Mouse (Mus musculus): ENCODE measurements around the gene Apba3. TPM values are rescaled to one million over a fixed set of nuclear protein-coding genes. Genes with fewer than 3 reads are reported as not detected.

Gene Apba3
- total and polyA plus RNA-seq, 3 experiments = 111 to 151 (median 123) TPM

DNA sequence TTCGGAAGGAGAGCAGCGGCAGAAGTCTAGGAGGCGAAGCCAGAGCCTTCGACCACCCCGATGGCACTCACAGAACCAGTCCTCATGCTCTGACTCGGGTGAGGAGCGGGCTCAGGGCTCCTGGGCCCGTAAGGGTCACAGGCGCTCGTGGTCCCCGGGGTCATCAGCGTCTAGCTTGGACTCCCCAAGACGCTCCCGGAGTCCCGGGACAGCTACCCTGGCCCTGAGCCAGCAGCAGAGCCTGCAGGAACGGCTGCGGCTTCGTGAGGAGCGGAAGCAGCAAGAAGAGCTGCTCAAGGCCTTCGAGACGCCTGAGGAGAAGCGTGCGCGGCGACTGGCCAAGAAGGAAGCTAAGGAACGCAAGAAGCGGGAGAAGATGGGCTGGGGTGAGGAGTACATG, 55.7 kb downstream of the Apba3 start:
- DNase-seq = no peak
- WGBS = 81% methylated on average over 27 of the region's 27 CpGs
- H3K27ac ChIP-seq = no peak overlapping the region
- H3K79me2 ChIP-seq (replicated peaks; ENCODE audit: control insufficient read depth, insufficient read depth, low read length) = no peaks in the 10 kb centered on the region; the same call in 1 of the 2 replicates
- peak overlapping the region; percentile 79; the same call in 1 of the 2 replicates for H3K4me3 ChIP-seq
- H3K27me3 ChIP-seq (ENCODE audit: control insufficient read depth, insufficient read depth, low read length) = no peaks in the 10 kb centered on the region
- no peak for TF ChIP-seq EP300 (IDR thresholded peaks at IDR 0.05; ENCODE audit: insufficient read depth, low read depth, low read length)
- TF ChIP-seq POLR2A (IDR thresholded peaks at IDR 0.05; ENCODE audit: insufficient read depth, low read depth, low read length) = no peak
- no peak for TF ChIP-seq CTCF (IDR thresholded peaks at IDR 0.05)
- intact Hi-C loops (cut with DNase I) = no loop called here
- H3K4me1 ChIP-seq (ENCODE audit: control insufficient read depth, insufficient read depth, low read length) = peaks cover 13% of the 10 kb centered on the region
- H3K36me3 ChIP-seq (ENCODE audit: control insufficient read depth, insufficient read depth, low read length) = no peaks in the 10 kb centered on the region; the same call in 1 of the 2 replicates
- no peak overlapping the region for H3K9ac ChIP-seq (ENCODE audit: low read depth, low read length)

Small RNA genes within 50 kb of the gene (microRNA-seq; reads per million reads assigned to microRNA genes)
- gene Mir3057 = 19.1 to 38.2 reads per million in 2 experiments

Other genes starting within 250 kb of the Apba3 start
Only the 30 nearest of the 33 such genes appear.
- gene Sgta, start 206.8 kb upstream of the Apba3 start, total RNA-seq (2021) = 10 to 100 TPM; 84.5 to 90.1 TPM
- gene Sgta, start 206.8 kb upstream of the Apba3 start, polyA plus RNA-seq (2012; rRNA removed) = 158 and 161 TPM in 2 replicates
- gene Thop1, start 196.9 kb upstream of the Apba3 start, total RNA-seq (2021) = 10 to 100 TPM; 11.3 to 15.5 TPM
- 15.2 and 17.0 TPM in 2 replicates for gene Thop1, start 196.9 kb upstream of the Apba3 start, polyA plus RNA-seq (2012; rRNA removed)
- under 1 TPM; 0.36 to 0.70 TPM for gene Creb3l3, start 168.1 kb upstream of the Apba3 start, total RNA-seq (2021)
- 0.06 and 0.15 TPM in 2 replicates for gene Creb3l3, start 168.1 kb upstream of the Apba3 start, polyA plus RNA-seq (2012; rRNA removed)
- gene Map2k2, start 161.0 kb upstream of the Apba3 start, total RNA-seq (2021) = 100 to 1,000 TPM; 115 to 123 TPM
- 89.3 and 116 TPM in 2 replicates for gene Map2k2, start 161.0 kb upstream of the Apba3 start, polyA plus RNA-seq (2012; rRNA removed)
- 10 to 100 TPM; 35.2 to 41.4 TPM for gene Zbtb7a, start 131.7 kb upstream of the Apba3 start, total RNA-seq (2021)
- 16.1 and 20.6 TPM in 2 replicates for gene Zbtb7a, start 131.7 kb upstream of the Apba3 start, polyA plus RNA-seq (2012; rRNA removed)
- 10 to 100 TPM; 14.1 to 16.5 TPM for gene Pias4, start 99.0 kb upstream of the Apba3 start, total RNA-seq (2021)
- 22.3 and 23.3 TPM in 2 replicates for gene Pias4, start 99.0 kb upstream of the Apba3 start, polyA plus RNA-seq (2012; rRNA removed)
- gene Eef2, start 90.3 kb upstream of the Apba3 start, total RNA-seq (2021) = 1,000 to 10,000 TPM; 1,027 to 1,244 TPM
- gene Eef2, start 90.3 kb upstream of the Apba3 start, polyA plus RNA-seq (2012; rRNA removed) = 887 and 1,187 TPM in 2 replicates
- 10 to 100 TPM; 27.8 to 29.0 TPM for gene Dapk3, start 84.0 kb upstream of the Apba3 start, total RNA-seq (2021)
- 30.6 and 35.5 TPM in 2 replicates for gene Dapk3, start 84.0 kb upstream of the Apba3 start, polyA plus RNA-seq (2012; rRNA removed)
- gene 4930442H23Rik, start 83.1 kb upstream of the Apba3 start, total RNA-seq (2021) = not detected
- gene 4930442H23Rik, start 83.1 kb upstream of the Apba3 start, polyA plus RNA-seq (2012; rRNA removed) = not detected in 2 replicates
- 1 to 10 TPM; 8.7 to 8.8 TPM for gene Nmrk2, start 64.9 kb upstream of the Apba3 start, total RNA-seq (2021)
- gene Nmrk2, start 64.9 kb upstream of the Apba3 start, polyA plus RNA-seq (2012; rRNA removed) = 4.7 and 6.3 TPM in 2 replicates
- gene Atcay, start 36.1 kb upstream of the Apba3 start, total RNA-seq (2021) = under 1 TPM in 1 of 2 experiments, not detected in 1; 0.09 TPM
- 0.14 and 0.20 TPM in 2 replicates for gene Atcay, start 36.1 kb upstream of the Apba3 start, polyA plus RNA-seq (2012; rRNA removed)
- 1 to 10 TPM; 1.8 to 2.0 TPM for gene Zfr2, start 33.8 kb upstream of the Apba3 start, total RNA-seq (2021)
- gene Zfr2, start 33.8 kb upstream of the Apba3 start, polyA plus RNA-seq (2012; rRNA removed) = 5.0 and 6.3 TPM in 2 replicates
- under 1 TPM; 0.48 to 0.86 TPM for gene Matk, start 14.0 kb upstream of the Apba3 start, total RNA-seq (2021)
- 0.97 and 1.5 TPM in 2 replicates for gene Matk, start 14.0 kb upstream of the Apba3 start, polyA plus RNA-seq (2012; rRNA removed)
- gene Mrpl54, start within 50 bp of the Apba3 start, total RNA-seq (2021) = 100 to 1,000 TPM in 1 of 2 experiments, 10 to 100 TPM in 1; 85.7 to 101 TPM
- 66.7 and 93.2 TPM in 2 replicates for gene Mrpl54, start within 50 bp of the Apba3 start, polyA plus RNA-seq (2012; rRNA removed)
- gene Tjp3, start 24.6 kb downstream of the Apba3 start, total RNA-seq (2021) = not detected
- gene Tjp3, start 24.6 kb downstream of the Apba3 start, polyA plus RNA-seq (2012; rRNA removed) = 0.12 and 0.78 TPM in 2 replicates
- gene Pip5k1c, start 26.0 kb downstream of the Apba3 start, total RNA-seq (2021) = 10 to 100 TPM; 27.0 to 28.0 TPM
- gene Pip5k1c, start 26.0 kb downstream of the Apba3 start, polyA plus RNA-seq (2012; rRNA removed) = 37.5 and 44.2 TPM in 2 replicates
- 10 to 100 TPM; 16.1 to 18.0 TPM for gene Cactin, start 54.1 kb downstream of the Apba3 start, total RNA-seq (2021)
- 15.4 and 18.0 TPM in 2 replicates for gene Cactin, start 54.1 kb downstream of the Apba3 start, polyA plus RNA-seq (2012; rRNA removed)
- gene Tbxa2r, start 61.8 kb downstream of the Apba3 start, total RNA-seq (2021) = 1 to 10 TPM; 3.8 to 4.1 TPM
- 7.1 and 8.7 TPM in 2 replicates for gene Tbxa2r, start 61.8 kb downstream of the Apba3 start, polyA plus RNA-seq (2012; rRNA removed)
- 1 to 10 TPM; 5.5 to 6.4 TPM for gene Gipc3, start 76.3 kb downstream of the Apba3 start, total RNA-seq (2021)
- gene Gipc3, start 76.3 kb downstream of the Apba3 start, polyA plus RNA-seq (2012; rRNA removed) = 4.7 and 4.8 TPM in 2 replicates
- gene Hmg20b, start 83.5 kb downstream of the Apba3 start, total RNA-seq (2021) = 10 to 100 TPM; 55.6 to 58.1 TPM
- 44.3 and 54.9 TPM in 2 replicates for gene Hmg20b, start 83.5 kb downstream of the Apba3 start, polyA plus RNA-seq (2012; rRNA removed)
- 10 to 100 TPM; 10.6 to 11.1 TPM for gene Mfsd12, start 90.5 kb downstream of the Apba3 start, total RNA-seq (2021)
- 9.6 and 10.5 TPM in 2 replicates for gene Mfsd12, start 90.5 kb downstream of the Apba3 start, polyA plus RNA-seq (2012; rRNA removed)
- gene 4930404N11Rik, start 98.9 kb downstream of the Apba3 start, total RNA-seq (2021) = 1 to 10 TPM in 1 of 2 experiments, under 1 TPM in 1; 0.64 to 1.1 TPM
- 0.32 and 1.2 TPM in 2 replicates for gene 4930404N11Rik, start 98.9 kb downstream of the Apba3 start, polyA plus RNA-seq (2012; rRNA removed)
- gene Fzr1, start 111.6 kb downstream of the Apba3 start, total RNA-seq (2021) = 10 to 100 TPM; 29.9 to 31.5 TPM
- 49.3 and 56.1 TPM in 2 replicates for gene Fzr1, start 111.6 kb downstream of the Apba3 start, polyA plus RNA-seq (2012; rRNA removed)
- gene Dohh, start 117.5 kb downstream of the Apba3 start, total RNA-seq (2021) = 10 to 100 TPM; 46.6 to 53.8 TPM
- 48.5 and 56.9 TPM in 2 replicates for gene Dohh, start 117.5 kb downstream of the Apba3 start, polyA plus RNA-seq (2012; rRNA removed)
- 1 to 10 TPM in 1 of 2 experiments, under 1 TPM in 1; 0.73 to 1.9 TPM for gene Gm48551, start 117.5 kb downstream of the Apba3 start, total RNA-seq (2021)
- gene Gm48551, start 117.5 kb downstream of the Apba3 start, polyA plus RNA-seq (2012; rRNA removed) = 2.1 and 3.5 TPM in 2 replicates
- 1 to 10 TPM in 1 of 2 experiments, not detected in 1; 1.2 TPM for gene Gm48552, start 122.0 kb downstream of the Apba3 start, total RNA-seq (2021)
- gene Gm48552, start 122.0 kb downstream of the Apba3 start, polyA plus RNA-seq (2012; rRNA removed) = 0.88 and 1.2 TPM in 2 replicates
- 1 to 10 TPM; 2.0 to 2.3 TPM for gene Smim24, start 126.1 kb downstream of the Apba3 start, total RNA-seq (2021)
- 8.3 and 8.6 TPM in 2 replicates for gene Smim24, start 126.1 kb downstream of the Apba3 start, polyA plus RNA-seq (2012; rRNA removed)
- 100 to 1,000 TPM in 1 of 2 experiments, 10 to 100 TPM in 1; 94.2 to 104 TPM for gene Nfic, start 188.7 kb downstream of the Apba3 start, total RNA-seq (2021)
- gene Nfic, start 188.7 kb downstream of the Apba3 start, polyA plus RNA-seq (2012; rRNA removed) = 59.9 and 80.1 TPM in 2 replicates
- gene Celf5, start 215.7 kb downstream of the Apba3 start, total RNA-seq (2021) = under 1 TPM in 1 of 2 experiments, not detected in 1; 0.16 TPM
- 0.39 and 0.73 TPM in 2 replicates for gene Celf5, start 215.7 kb downstream of the Apba3 start, polyA plus RNA-seq (2012; rRNA removed)
- gene Ncln, start 229.4 kb downstream of the Apba3 start, total RNA-seq (2021) = 10 to 100 TPM; 68.6 to 74.2 TPM
- gene Ncln, start 229.4 kb downstream of the Apba3 start, polyA plus RNA-seq (2012; rRNA removed) = 107 and 116 TPM in 2 replicates

Data from heart, adult 2 months (tissue).